Mouse (Mus musculus) splenic B cell, adult 2 months (primary cell): ENCODE measurements around the gene Mrps23.

Source experiments
- DNase-seq: peaks from one replicate; pipeline ENCODE4 v3.0.0-alpha.2; 2011; ENCODE audit warnings: low read depth, low spot score
- H3K27me3 ChIP-seq: 2 replicates; pipeline ENCODE4 v1.6.1; 2012; ENCODE audit warnings: mild to moderate bottlenecking, low read length, moderate library complexity, mixed read lengths; ENCODE audit not compliant: control insufficient read depth, poor library complexity, insufficient read depth, severe bottlenecking
- H3K36me3 ChIP-seq: 2 replicates; pipeline ENCODE4 v1.6.1; 2012; ENCODE audit warnings: mild to moderate bottlenecking, low read length, moderate library complexity, mixed read lengths; ENCODE audit not compliant: control insufficient read depth, poor library complexity, insufficient read depth, severe bottlenecking

Mrps23 gene

GRCm38 (mm10) chr11:88203712-88204532 lies at the start of gene Mrps23:
Gene Mrps23, plus strand, starts transcription at chr11:88204388.
- Histone ChIP-seq H3K27me3 (no peaks in the 10 kb centered on the region), H3K36me3 (peaks cover 2% of the 10 kb centered on the region; the same call in 1 of the 2 replicates)
- peak; percentile 92 for DNase-seq

DNA sequence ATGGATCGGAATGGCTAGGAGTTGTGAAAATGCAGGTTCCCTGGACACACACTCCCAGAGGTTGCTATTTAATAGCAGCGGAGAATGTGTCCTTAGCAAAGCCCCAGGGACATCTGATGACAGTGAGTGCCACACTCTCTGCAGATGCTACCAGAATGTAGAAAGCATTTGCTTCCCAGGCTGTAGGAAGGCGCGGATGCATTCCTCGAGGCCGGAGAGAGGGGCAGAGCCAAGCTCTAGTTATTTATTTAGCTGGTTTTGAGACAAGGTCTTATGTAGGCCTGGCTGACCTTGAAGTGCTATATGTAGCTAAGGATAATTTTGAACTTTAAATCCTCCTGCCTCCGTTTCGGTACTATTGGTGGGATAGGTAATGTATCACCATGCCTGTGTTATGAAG lies 49.7 kb upstream of the Mrps23 start:
- DNase-seq, result no peak
- Histone ChIP-seq H3K27me3 (no peaks in the 10 kb centered on the region), H3K36me3 (no peaks in the 10 kb centered on the region)

DNA sequence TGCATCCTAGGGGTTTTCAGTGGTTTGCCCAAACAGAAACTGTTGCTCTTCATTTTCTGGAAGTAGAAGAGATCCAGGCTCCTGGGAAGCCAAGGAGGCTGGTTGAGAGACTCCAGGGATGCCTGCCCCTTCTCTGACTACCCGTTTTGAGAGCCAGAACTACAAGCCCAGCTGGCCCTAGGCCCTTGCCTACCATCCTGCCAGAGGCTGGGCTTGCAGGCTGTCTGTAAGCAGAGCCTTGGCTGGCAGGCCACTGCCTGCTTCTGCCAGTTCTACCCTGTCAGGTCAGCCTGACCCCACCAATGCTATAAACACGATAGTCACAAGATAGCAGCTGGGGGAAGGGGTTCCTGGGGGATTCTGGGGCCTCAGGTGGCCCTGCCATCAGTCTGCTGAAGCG lies 48.7 kb upstream of the Mrps23 start:
- no peak for DNase-seq
- H3K27me3 ChIP-seq, result no peaks in the 10 kb centered on the region
- H3K36me3 ChIP-seq, result no peaks in the 10 kb centered on the region

DNA sequence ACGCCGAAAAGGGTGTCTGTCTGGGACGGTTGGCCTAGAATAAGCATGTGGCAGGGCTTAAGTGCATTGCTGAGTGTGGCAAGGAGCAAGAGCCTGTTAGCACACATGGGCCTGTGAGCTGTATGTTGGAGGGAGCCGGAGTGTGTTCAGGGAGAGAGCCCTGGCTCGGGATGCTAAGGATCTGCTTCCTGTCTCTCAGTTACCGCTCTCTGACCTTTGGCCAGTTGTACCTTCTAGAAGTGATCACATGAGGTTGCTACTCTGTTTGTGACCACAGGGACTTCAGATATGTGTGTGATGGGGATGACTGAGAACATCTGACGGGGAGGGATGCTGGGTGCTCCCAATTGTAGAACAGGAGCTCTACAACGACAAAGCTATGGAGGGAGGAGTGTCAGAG lies 48.2 kb upstream of the Mrps23 start:
- DNase-seq, result no peak
- Histone ChIP-seq H3K36me3 (no peaks in the 10 kb centered on the region), H3K27me3 (no peaks in the 10 kb centered on the region)

DNA sequence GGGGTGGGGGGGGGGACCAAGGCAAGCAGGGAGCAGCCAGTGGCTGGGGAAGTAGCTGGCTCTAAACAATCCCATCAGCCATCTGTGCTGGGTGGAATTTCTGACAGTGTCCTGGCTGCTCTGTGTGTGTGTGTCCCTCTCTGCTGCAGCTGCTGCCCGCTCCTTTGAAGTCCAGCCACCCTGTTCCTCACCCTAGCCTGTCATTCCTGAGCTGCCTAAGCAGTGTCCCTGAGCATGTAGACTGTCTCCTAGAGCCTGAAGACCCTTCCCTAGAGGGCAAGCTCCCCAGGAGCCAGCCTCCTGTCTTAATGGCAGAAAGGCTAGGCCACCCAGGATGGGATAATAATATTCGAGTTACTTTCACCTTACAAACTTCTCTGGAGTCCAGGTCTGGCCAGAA lies 47.8 kb upstream of the Mrps23 start:
- H3K27me3 ChIP-seq, result no peaks in the 10 kb centered on the region
- DNase-seq, result no peak
- no peaks in the 10 kb centered on the region for H3K36me3 ChIP-seq

- DNase-seq, result no peak
- no peaks in the 10 kb centered on the region for H3K36me3 ChIP-seq
- no peaks in the 10 kb centered on the region for H3K27me3 ChIP-seq
These were observed 45.3 kb upstream of the Mrps23 start for GRCm38 (mm10) chr11:88158842-88159246.

DNA sequence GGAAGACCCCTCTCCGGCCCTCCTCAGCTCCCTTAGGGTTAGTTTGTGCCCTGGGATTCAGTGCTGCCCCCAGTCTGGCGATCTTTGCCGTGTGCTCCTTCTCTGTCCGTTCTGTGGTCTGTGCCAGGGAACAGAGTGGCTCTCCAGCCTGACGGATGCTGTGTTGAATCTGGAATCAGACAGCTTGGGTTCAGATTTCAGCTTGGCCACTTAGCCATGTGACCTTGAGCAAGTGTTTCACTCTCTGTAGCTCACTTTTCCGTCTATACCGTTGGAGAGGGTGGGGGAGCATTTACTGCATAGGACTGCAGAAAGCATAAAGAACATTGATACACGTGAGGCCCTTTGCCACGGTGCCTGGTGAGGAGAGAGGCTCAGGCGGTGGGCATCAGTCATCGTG lies 44.8 kb upstream of the Mrps23 start:
- Histone ChIP-seq H3K27me3 (no peaks in the 10 kb centered on the region), H3K36me3 (no peaks in the 10 kb centered on the region)

GRCm38 (mm10) chr11:88160316-88160715 lies 43.9 kb upstream of the Mrps23 start:
- no peak for DNase-seq
- Histone ChIP-seq H3K36me3 (no peaks in the 10 kb centered on the region), H3K27me3 (no peaks in the 10 kb centered on the region)

More for the DNA sequence above, 44.8 kb upstream of the Mrps23 start:
- no peak for DNase-seq

DNA sequence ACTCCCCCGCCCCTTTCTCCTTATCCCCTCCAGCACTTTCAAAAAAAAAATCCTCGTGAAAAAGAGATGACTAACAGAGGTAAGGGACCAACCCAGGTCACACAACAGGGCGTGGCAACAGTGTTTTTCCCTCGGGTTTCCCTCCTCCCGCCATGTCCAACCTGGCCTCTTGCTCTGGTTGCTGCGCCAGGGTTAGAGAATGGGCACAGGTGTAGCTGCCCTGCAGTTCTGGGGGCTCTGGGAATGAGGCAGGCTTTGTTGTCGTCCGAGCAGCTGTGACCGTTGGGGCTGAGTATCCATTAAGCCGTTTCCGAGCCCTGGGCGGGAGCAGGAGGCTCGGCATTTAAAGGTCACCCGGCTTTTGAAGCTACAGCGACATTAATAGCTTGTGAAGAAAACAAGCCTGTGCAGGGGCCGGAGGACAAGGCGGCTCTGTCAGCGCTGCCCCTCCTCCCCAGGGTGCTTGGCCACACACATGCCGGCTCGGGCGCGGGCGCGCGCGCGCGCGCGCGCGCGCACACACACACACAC lies 43.1 kb upstream of the Mrps23 start:
- H3K27me3 ChIP-seq, result no peaks in the 10 kb centered on the region
- DNase-seq, result peak; percentile 38

GRCm38 (mm10) chr11:88161651-88162362 lies 42.4 kb upstream of the Mrps23 start:
- peak; percentile 77 for DNase-seq
- Histone ChIP-seq H3K36me3 (no peaks in the 10 kb centered on the region), H3K27me3 (no peaks in the 10 kb centered on the region)

More for the DNA sequence above, 43.1 kb upstream of the Mrps23 start:
- H3K36me3 ChIP-seq, result no peaks in the 10 kb centered on the region

- no peak for DNase-seq
- Histone ChIP-seq H3K36me3 (no peaks in the 10 kb centered on the region), H3K27me3 (no peaks in the 10 kb centered on the region)
These were observed 41.4 kb upstream of the Mrps23 start for GRCm38 (mm10) chr11:88162740-88163139.

- H3K27me3 ChIP-seq, result no peaks in the 10 kb centered on the region
- DNase-seq, result no peak
These were observed 39.9 kb upstream of the Mrps23 start for GRCm38 (mm10) chr11:88164213-88164723.

DNA sequence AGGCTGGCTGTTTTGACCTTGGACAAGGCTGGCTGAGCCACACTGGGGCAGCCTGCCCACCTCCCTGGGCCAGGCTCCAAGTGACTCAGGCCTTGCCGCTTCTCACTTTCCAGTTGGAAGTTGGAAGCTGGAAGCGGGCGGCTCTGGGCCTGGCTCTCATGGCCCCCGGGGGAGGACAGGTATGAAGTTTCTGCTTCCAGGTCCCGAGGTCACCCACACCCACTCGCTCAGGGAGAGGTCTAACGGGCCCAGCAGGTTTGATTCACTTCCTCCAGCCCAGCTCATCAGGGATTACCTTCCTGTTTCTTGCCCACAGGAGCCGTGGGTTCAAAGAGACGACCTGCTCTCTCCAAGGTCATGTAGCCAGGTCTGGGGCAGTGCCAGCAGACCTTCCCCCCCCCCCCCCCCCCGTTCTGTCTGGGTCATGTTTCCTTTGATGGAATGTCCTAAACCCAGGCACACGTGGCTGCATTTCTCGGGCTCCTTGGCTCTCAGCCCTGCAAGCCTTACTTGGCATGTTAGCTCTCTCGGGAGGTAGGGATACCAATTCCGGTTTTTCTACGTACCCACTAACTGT lies 39.3 kb upstream of the Mrps23 start:
- DNase-seq, result peak; percentile 36
- Histone ChIP-seq H3K27me3 (no peaks in the 10 kb centered on the region), H3K36me3 (no peaks in the 10 kb centered on the region)

More at GRCm38 (mm10) chr11:88164213-88164723, 39.9 kb upstream of the Mrps23 start:
- no peaks in the 10 kb centered on the region for H3K36me3 ChIP-seq

GRCm38 (mm10) chr11:88165683-88166364 lies 38.4 kb upstream of the Mrps23 start:
- H3K27me3 ChIP-seq, result no peaks in the 10 kb centered on the region
- no peak for DNase-seq
- H3K36me3 ChIP-seq, result no peaks in the 10 kb centered on the region
